Mouse (Mus musculus): ENCODE measurements at regions not wholly inside any gene's neighbourhood (a gene's known extent, or its start where the extent isn't known, plus 50 kb on each side); places are given as distances from the start of the nearest gene placed in this dataset.

GRCm38 (mm10) chr3:34377329-34377728, 272.9 kb upstream of the Sox2 start:
- Histone ChIP-seq H3K4me3 (ENCODE audit: low read depth, low read length) (no peak overlapping the region), H3K36me3 (ENCODE audit: control insufficient read depth, insufficient read depth, low read length) (no peaks in the 10 kb centered on the region), H3K27ac (ENCODE audit: insufficient read depth, low read depth, low read length) (no peak overlapping the region), H3K4me1 (ENCODE audit: control insufficient read depth, insufficient read depth, insufficient read length, low read length) (no peaks in the 10 kb centered on the region), H3K27me3 (ENCODE audit: control insufficient read depth, insufficient read depth, low read length) (no peaks in the 10 kb centered on the region)
- WGBS = 77% methylated on average over 12 of the region's 12 CpGs
- TF ChIP-seq CTCF (IDR thresholded peaks at IDR 0.05; ENCODE audit: extremely low read depth, insufficient read length, insufficient replicate concordance, low read depth, low read length) (no peak), POLR2A (IDR thresholded peaks at IDR 0.05; ENCODE audit: low read depth, low read length) (no peak)

- Histone ChIP-seq H3K4me3 (ENCODE audit: low read depth, low read length) (no peak overlapping the region), H3K4me1 (ENCODE audit: control insufficient read depth, insufficient read depth, insufficient read length, low read length) (no peaks in the 10 kb centered on the region), H3K36me3 (ENCODE audit: control insufficient read depth, insufficient read depth, low read length) (no peaks in the 10 kb centered on the region), H3K27ac (ENCODE audit: insufficient read depth, low read depth, low read length) (no peak overlapping the region), H3K27me3 (ENCODE audit: control insufficient read depth, insufficient read depth, low read length) (no peaks in the 10 kb centered on the region)
- 49% methylated on average over 2 of the region's 2 CpGs for WGBS
- no peak for TF ChIP-seq CTCF (IDR thresholded peaks at IDR 0.05; ENCODE audit: extremely low read depth, insufficient read length, insufficient replicate concordance, low read depth, low read length)
- no peak for TF ChIP-seq POLR2A (IDR thresholded peaks at IDR 0.05; ENCODE audit: low read depth, low read length)
Observed at GRCm38 (mm10) chr3:34371418-34371817, 278.8 kb upstream of the Sox2 start.

GRCm38 (mm10) chr3:34338100-34338499, 257.0 kb upstream of the Dnajc19 start:
- H3K27me3 ChIP-seq (ENCODE audit: control insufficient read depth, insufficient read depth, low read length) = no peaks in the 10 kb centered on the region
- 33% methylated on average over 9 of the region's 9 CpGs for WGBS
- H3K27ac ChIP-seq (ENCODE audit: insufficient read depth, low read depth, low read length) = no peak overlapping the region
- TF ChIP-seq CTCF (IDR thresholded peaks at IDR 0.05; ENCODE audit: extremely low read depth, insufficient read length, insufficient replicate concordance, low read depth, low read length) (no peak), POLR2A (IDR thresholded peaks at IDR 0.05; ENCODE audit: low read depth, low read length) (no peak)
- H3K36me3 ChIP-seq (ENCODE audit: control insufficient read depth, insufficient read depth, low read length) = no peaks in the 10 kb centered on the region
- H3K4me1 ChIP-seq (ENCODE audit: control insufficient read depth, insufficient read depth, insufficient read length, low read length) = no peaks in the 10 kb centered on the region
- no peak overlapping the region for H3K4me3 ChIP-seq (ENCODE audit: low read depth, low read length)

- WGBS = 68% methylated on average over 4 of the region's 4 CpGs
- TF ChIP-seq POLR2A (IDR thresholded peaks at IDR 0.05; ENCODE audit: low read depth, low read length) (no peak), CTCF (IDR thresholded peaks at IDR 0.05; ENCODE audit: extremely low read depth, insufficient read length, insufficient replicate concordance, low read depth, low read length) (no peak)
- H3K4me3 ChIP-seq (ENCODE audit: low read depth, low read length) = no peak overlapping the region
Observed at GRCm38 (mm10) chr3:34333555-34333954, 252.4 kb upstream of the Dnajc19 start.

GRCm38 (mm10) chr3:34331889-34332276, 250.8 kb upstream of the Dnajc19 start:
- H3K27me3 ChIP-seq (ENCODE audit: control insufficient read depth, insufficient read depth, low read length) = no peaks in the 10 kb centered on the region
- no peaks in the 10 kb centered on the region for H3K36me3 ChIP-seq (ENCODE audit: control insufficient read depth, insufficient read depth, low read length)
- no peak overlapping the region for H3K4me3 ChIP-seq (ENCODE audit: low read depth, low read length)
- H3K4me1 ChIP-seq (ENCODE audit: control insufficient read depth, insufficient read depth, insufficient read length, low read length) = no peaks in the 10 kb centered on the region
- no peak overlapping the region for H3K27ac ChIP-seq (ENCODE audit: insufficient read depth, low read depth, low read length)
- WGBS = 15% methylated on average over 5 of the region's 5 CpGs
- TF ChIP-seq CTCF (IDR thresholded peaks at IDR 0.05; ENCODE audit: extremely low read depth, insufficient read length, insufficient replicate concordance, low read depth, low read length) (no peak), POLR2A (IDR thresholded peaks at IDR 0.05; ENCODE audit: low read depth, low read length) (no peak)

More at GRCm38 (mm10) chr3:34333555-34333954, 252.4 kb upstream of the Dnajc19 start:
- Histone ChIP-seq H3K36me3 (ENCODE audit: control insufficient read depth, insufficient read depth, low read length) (no peaks in the 10 kb centered on the region), H3K27ac (ENCODE audit: insufficient read depth, low read depth, low read length) (no peak overlapping the region), H3K4me1 (ENCODE audit: control insufficient read depth, insufficient read depth, insufficient read length, low read length) (no peaks in the 10 kb centered on the region), H3K27me3 (ENCODE audit: control insufficient read depth, insufficient read depth, low read length) (no peaks in the 10 kb centered on the region)

GRCm38 (mm10) chr3:34330970-34331888, 250.1 kb upstream of the Dnajc19 start:
- TF ChIP-seq CTCF (IDR thresholded peaks at IDR 0.05; ENCODE audit: extremely low read depth, insufficient read length, insufficient replicate concordance, low read depth, low read length) (no peak), POLR2A (IDR thresholded peaks at IDR 0.05; ENCODE audit: low read depth, low read length) (no peak)
- no peak overlapping the region for H3K27ac ChIP-seq (ENCODE audit: insufficient read depth, low read depth, low read length)
- H3K36me3 ChIP-seq (ENCODE audit: control insufficient read depth, insufficient read depth, low read length) = no peaks in the 10 kb centered on the region
- H3K27me3 ChIP-seq (ENCODE audit: control insufficient read depth, insufficient read depth, low read length) = no peaks in the 10 kb centered on the region
- WGBS = 16% methylated on average over 22 of the region's 22 CpGs
- no peak overlapping the region for H3K4me3 ChIP-seq (ENCODE audit: low read depth, low read length)
- H3K4me1 ChIP-seq (ENCODE audit: control insufficient read depth, insufficient read depth, insufficient read length, low read length) = no peaks in the 10 kb centered on the region

- Histone ChIP-seq H3K4me3 (ENCODE audit: low read depth, low read length) (no peak overlapping the region), H3K27me3 (ENCODE audit: control insufficient read depth, insufficient read depth, low read length) (no peaks in the 10 kb centered on the region), H3K36me3 (ENCODE audit: control insufficient read depth, insufficient read depth, low read length) (no peaks in the 10 kb centered on the region), H3K27ac (ENCODE audit: insufficient read depth, low read depth, low read length) (no peak overlapping the region), H3K4me1 (ENCODE audit: control insufficient read depth, insufficient read depth, insufficient read length, low read length) (no peaks in the 10 kb centered on the region)
- 27% methylated on average over 2 of the region's 2 CpGs for WGBS
- TF ChIP-seq POLR2A (IDR thresholded peaks at IDR 0.05; ENCODE audit: low read depth, low read length) = no peak
- TF ChIP-seq CTCF (IDR thresholded peaks at IDR 0.05; ENCODE audit: extremely low read depth, insufficient read length, insufficient replicate concordance, low read depth, low read length) = peak; percentile 19; the same call in 1 of the 2 replicates
Observed at GRCm38 (mm10) chr3:34328865-34329264, 247.7 kb upstream of the Dnajc19 start.
